Comparison of ENCODE assay signal across 26 mouse cellular contexts in the genomic region with DNA sequence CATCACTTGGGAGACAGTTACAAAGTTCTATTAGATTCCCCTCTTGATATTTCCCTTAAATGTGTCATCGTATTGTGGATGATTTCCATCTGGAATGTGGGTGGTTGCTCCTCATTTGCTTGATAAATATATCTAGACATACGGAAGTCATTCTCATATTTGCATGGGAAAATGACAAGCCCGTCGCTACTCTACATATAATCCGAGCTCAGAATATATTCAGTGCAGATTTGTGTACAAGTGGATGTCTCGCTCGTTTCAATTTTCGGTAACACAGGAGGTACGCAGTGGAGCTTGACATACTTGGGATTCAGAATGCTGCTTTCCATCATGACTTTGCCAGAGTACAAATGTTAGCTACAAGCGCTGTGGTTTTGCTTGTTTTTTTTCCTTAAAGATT. TPM values are rescaled to one million over a fixed set of nuclear protein-coding genes. Genes with fewer than 3 reads are reported as not detected.
DNase-seq lines count a peak whose midpoint lies in the region; ATAC-seq lines count a peak whose summit lies in the region.
"Had no signal": no experiment of that assay in that cellular context is flagged by ENCODE, and none has a peak within 500 bp of the region (broad histone marks: within the 10 kb centered on the region; RNA-seq: fewer than 3 reads in every experiment).

No protein-coding gene starts in this region.

- DNase-seq in frontal cortex, postnatal 36 days (ENCODE audit: low spot score in 2 of 2) = peak; percentile 8 to 24
- DNase-seq in layer of hippocampus, adult 18-20 months (ENCODE audit: low spot score in 2 of 2) = peak; percentile 47 to 77
- no peak for DNase-seq in layer of hippocampus, postnatal 25 days (ENCODE audit: extremely low spot score in 1 of 2, low spot score in 1 of 2)
- DNase-seq in brain, embryonic 18.5 days (ENCODE audit: low read depth, low spot score) = peak; percentile 8
- peak; percentile 67 for DNase-seq in layer of hippocampus, adult 9-11 months
- DNase-seq in gastrocnemius, postnatal 14 days = no peak
- DNase-seq: adrenal gland, postnatal 14 days; cerebellum, adult 8-10 months; cerebellum, postnatal 14 days; gastrocnemius, postnatal 10 days; heart, postnatal 36 days had no signal

- ATAC-seq in frontal cortex, adult (ENCODE audit: low TSS enrichment) = no peak; the same call in 1 of the 2 replicates
- no peak for ATAC-seq in CD4-positive, CD25-positive, alpha-beta regulatory T cell, adult 4 months
- ATAC-seq: activated CD4-positive, CD25-positive, alpha-beta regulatory T cell, adult 4 months; Patski had no signal

- intact Hi-C loops in gastrocnemius, postnatal 14 days (cut with DNase I; ENCODE audit: low total_unique reads) = no loop called here

RNA-seq across cellular contexts. Expression of gene Iqcf5, which starts 5.0 kb away (rescaled TPM):
- not detected for total RNA-seq in layer of hippocampus, adult 18-20 months (2021)
- not detected for total RNA-seq in layer of hippocampus, postnatal 25 days (2021)
- not detected for total RNA-seq in gastrocnemius, postnatal 14 days (2021)
- not detected for polyA plus RNA-seq in CD4-positive, CD25-positive, alpha-beta regulatory T cell, adult 4 months (2017; shearing (Covaris generic))
- total RNA-seq: adrenal gland, adult 18-20 months; adrenal gland, postnatal 14 days; common myeloid progenitor, adult 5-6 weeks; gastrocnemius, postnatal 10 days; heart, adult 8-10 months; heart, postnatal 36 days had no signal
- polyA plus RNA-seq: activated CD4-positive, CD25-positive, alpha-beta regulatory T cell, adult 4 months; C2C12; embryonic facial prominence, embryonic 13.5 days; forebrain, embryonic 12.5 days; heart, embryonic 12.5 days; heart, embryonic 16.5 days; hindbrain, embryonic 11.5 days; hindbrain, embryonic 15.5 days; Patski had no signal

RNA-seq across cellular contexts. Expression of gene Iqcf1, which starts 9.6 kb away (rescaled TPM):
- not detected for total RNA-seq in layer of hippocampus, adult 18-20 months (2021)
- not detected for total RNA-seq in layer of hippocampus, postnatal 25 days (2021)
- not detected for total RNA-seq in gastrocnemius, postnatal 14 days (2021)
- polyA plus RNA-seq in CD4-positive, CD25-positive, alpha-beta regulatory T cell, adult 4 months (2017; shearing (Covaris generic)) = not detected
- total RNA-seq: adrenal gland, adult 18-20 months; adrenal gland, postnatal 14 days; CH12.LX; common myeloid progenitor, adult 5-6 weeks; gastrocnemius, postnatal 10 days; heart, adult 8-10 months; heart, postnatal 36 days had no signal
- polyA plus RNA-seq: activated CD4-positive, CD25-positive, alpha-beta regulatory T cell, adult 4 months; embryonic facial prominence, embryonic 13.5 days; forebrain, embryonic 12.5 days; heart, embryonic 12.5 days; heart, embryonic 16.5 days; hindbrain, embryonic 11.5 days; hindbrain, embryonic 15.5 days; Patski had no signal

RNA-seq across cellular contexts. Expression of gene Parp3, which starts 32.6 kb away (rescaled TPM):
- total RNA-seq in layer of hippocampus, adult 18-20 months (2021) = 1 to 10 TPM; 3.8 to 5.0 TPM
- 1 to 10 TPM; 3.2 to 4.7 TPM for total RNA-seq in layer of hippocampus, postnatal 25 days (2021)
- 10 to 100 TPM; 64.1 to 76.2 TPM for total RNA-seq in gastrocnemius, postnatal 14 days (2021)
- polyA plus RNA-seq in CD4-positive, CD25-positive, alpha-beta regulatory T cell, adult 4 months (2017; shearing (Covaris generic)) = 10 to 100 TPM; 52.6 to 68.5 TPM

RNA-seq across cellular contexts. Expression of gene Rrp9, which starts 33.6 kb away (rescaled TPM):
- total RNA-seq in layer of hippocampus, adult 18-20 months (2021) = 10 to 100 TPM; 28.5 to 29.2 TPM
- total RNA-seq in layer of hippocampus, postnatal 25 days (2021) = 10 to 100 TPM; 30.9 to 34.9 TPM
- 10 to 100 TPM; 12.6 to 18.4 TPM for total RNA-seq in gastrocnemius, postnatal 14 days (2021)
- polyA plus RNA-seq in CD4-positive, CD25-positive, alpha-beta regulatory T cell, adult 4 months (2017; shearing (Covaris generic)) = 10 to 100 TPM; 35.4 to 37.4 TPM

RNA-seq across cellular contexts. Expression of gene Gpr62, which starts 43.6 kb away (rescaled TPM):
- 10 to 100 TPM; 12.4 to 12.7 TPM for total RNA-seq in layer of hippocampus, adult 18-20 months (2021)
- total RNA-seq in layer of hippocampus, postnatal 25 days (2021) = 10 to 100 TPM; 14.0 to 14.7 TPM
- total RNA-seq in gastrocnemius, postnatal 14 days (2021) = under 1 TPM; 0.16 to 0.33 TPM
- not detected for polyA plus RNA-seq in CD4-positive, CD25-positive, alpha-beta regulatory T cell, adult 4 months (2017; shearing (Covaris generic))
- total RNA-seq: adrenal gland, postnatal 14 days; common myeloid progenitor, adult 5-6 weeks; heart, postnatal 36 days had no signal
- polyA plus RNA-seq: activated CD4-positive, CD25-positive, alpha-beta regulatory T cell, adult 4 months had no signal

Comparison
In these comparisons a context has a peak if more than half of its experiments do, and no peak if none do; other contexts are left out.
1. DNase-seq: peak in frontal cortex, postnatal 36 days (2 of 2), layer of hippocampus, adult 18-20 months (2 of 2), brain, embryonic 18.5 days (single experiment) and layer of hippocampus, adult 9-11 months (single experiment); none in layer of hippocampus, postnatal 25 days (0 of 2) and gastrocnemius, postnatal 14 days (single experiment).
2. RNA of gene Parp3, which starts 32.6 kb away (total RNA-seq): 64.1 to 76.2 TPM in gastrocnemius, postnatal 14 days; 3.8 to 5.0 TPM in layer of hippocampus, adult 18-20 months and 3.2 to 4.7 TPM in layer of hippocampus, postnatal 25 days; every median in the first group is over 10 times any median in the second.